Mouse (Mus musculus) kidney, adult 2 months (tissue): ENCODE data around the gene Tenm3. TPM values are rescaled to one million over a fixed set of nuclear protein-coding genes. Genes with fewer than 3 reads are reported as not detected.

Source experiments
- DNase-seq: peaks from one replicate; pipeline ENCODE4 v3.0.0; 2021
- H3K27ac ChIP-seq: fragments of 200-500 bp; 2 replicates; pipeline ENCODE4 v1.5.1; 2012; ENCODE audit warnings: low read depth, low read length, control low read depth, inconsistent platforms; ENCODE audit not compliant: insufficient read depth
- H3K27me3 ChIP-seq: fragments of 200-500 bp; replicated peaks from 2 replicates; pipeline ENCODE4 v1.6.1; 2012; ENCODE audit warnings: mild to moderate bottlenecking, moderate library complexity, low read length, inconsistent platforms; ENCODE audit not compliant: control insufficient read depth, insufficient read depth
- H3K36me3 ChIP-seq: fragments of 200-500 bp; 2 replicates; pipeline ENCODE4 v1.6.1; 2012; ENCODE audit warnings: mild to moderate bottlenecking, moderate library complexity, low read length, inconsistent platforms; ENCODE audit not compliant: control insufficient read depth, insufficient read depth
- H3K4me1 ChIP-seq: fragments of 200-500 bp; 2 replicates; pipeline ENCODE4 v1.6.1; 2011; ENCODE audit warnings: low read length; ENCODE audit not compliant: control insufficient read depth, insufficient read depth
- H3K4me3 ChIP-seq: fragments of 200-500 bp; 2 replicates; pipeline ENCODE4 v1.5.1; 2011; ENCODE audit warnings: mild to moderate bottlenecking, low read depth, low read length, control low read depth; ENCODE audit not compliant: insufficient read depth
- CTCF ChIP-seq: fragments of 200-500 bp; conservative IDR thresholded peaks from 2 replicates; pipeline ENCODE4 v1.5.1; 2011; ENCODE audit warnings: low read depth, mild to moderate bottlenecking, control low read depth, low read length, moderate library complexity, mixed read lengths; ENCODE audit not compliant: insufficient read depth, insufficient read length
- POLR2A ChIP-seq: fragments of 200-500 bp; IDR thresholded peaks from one replicate; pipeline ENCODE4 v1.6.1; 2011; ENCODE audit warnings: low read depth, low read length, control low read depth
- WGBS: fragments of 180-500 bp; shearing (Covaris S2); methylation state at CpG from one replicate; pipeline ENCODE4 v1.1.7; 2018; 5-methylcytosine and 5-hydroxymethylcytosine counted together
- polyA plus RNA-seq: library from polyadenylated mRNA; depleted of rRNA; stranded (reverse); fragments of >200 nt; gene quantifications from 2 replicates; pipeline ENCODE4 v1.2.3, GENCODE M21; 2012

Tenm3 gene
- polyA plus RNA-seq, 1 experiment = 2.0 TPM

- Histone ChIP-seq H3K4me3 (no peak overlapping the region), H3K4me1 (no peaks in the 10 kb centered on the region), H3K27ac (no peak overlapping the region), H3K36me3 (no peaks in the 10 kb centered on the region), H3K27me3 (no peaks in the 10 kb centered on the region)
- no peak for TF ChIP-seq CTCF
- no peak for TF ChIP-seq POLR2A
- 81% methylated on average over 12 of the region's 12 CpGs for WGBS
- no peak for DNase-seq
These were observed 404.3 kb downstream of the Tenm3 start for GRCm38 (mm10) chr8:48439491-48439890.

DNA sequence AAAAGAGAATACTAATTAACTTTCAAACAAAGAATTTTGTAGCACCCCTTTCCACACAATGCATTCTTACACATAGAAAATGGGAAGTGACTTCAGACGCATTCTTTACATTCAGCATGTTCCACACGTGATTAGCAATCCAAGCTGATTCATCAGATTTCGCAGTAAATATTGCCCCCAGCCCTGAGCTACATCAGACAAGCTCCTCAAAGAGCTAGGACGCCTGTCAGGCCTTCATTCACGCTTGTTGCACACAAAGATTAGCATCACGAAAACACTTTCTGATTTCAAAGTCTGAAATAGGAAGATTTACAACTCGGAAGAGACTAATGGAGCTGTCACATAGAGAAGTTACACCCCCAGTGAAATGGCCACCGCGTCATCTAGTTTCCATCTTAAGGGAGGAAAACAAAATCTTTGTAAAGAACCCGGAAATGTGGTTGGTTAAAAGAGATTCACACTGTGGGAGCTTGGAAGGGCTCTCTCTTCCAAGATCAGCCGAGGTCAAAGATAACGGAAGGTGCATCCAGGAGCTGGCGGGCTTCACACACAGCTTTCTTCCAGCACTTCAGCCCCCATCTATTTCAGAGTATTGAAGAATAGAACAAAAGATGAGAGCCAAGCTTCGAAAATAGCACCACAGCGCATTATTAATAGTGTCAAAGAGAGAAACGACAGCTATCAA, 406.1 kb downstream of the Tenm3 start:
- H3K4me1 ChIP-seq = no peaks in the 10 kb centered on the region
- no peaks in the 10 kb centered on the region for H3K27me3 ChIP-seq
- WGBS = 52% methylated on average over 16 of the region's 16 CpGs
- no peaks in the 10 kb centered on the region for H3K36me3 ChIP-seq
- H3K4me3 ChIP-seq = no peak overlapping the region
- DNase-seq = no peak
- no peak for TF ChIP-seq CTCF
- TF ChIP-seq POLR2A = no peak
- H3K27ac ChIP-seq = no peak overlapping the region

- Histone ChIP-seq H3K4me1 (no peaks in the 10 kb centered on the region), H3K27me3 (no peaks in the 10 kb centered on the region), H3K4me3 (no peak overlapping the region), H3K27ac (no peak overlapping the region), H3K36me3 (no peaks in the 10 kb centered on the region)
- TF ChIP-seq POLR2A (no peak), CTCF (no peak)
- DNase-seq = no peak
- 37% methylated on average over 11 of the region's 11 CpGs for WGBS
These were observed 418.6 kb downstream of the Tenm3 start for GRCm38 (mm10) chr8:48425101-48425500.

DNA sequence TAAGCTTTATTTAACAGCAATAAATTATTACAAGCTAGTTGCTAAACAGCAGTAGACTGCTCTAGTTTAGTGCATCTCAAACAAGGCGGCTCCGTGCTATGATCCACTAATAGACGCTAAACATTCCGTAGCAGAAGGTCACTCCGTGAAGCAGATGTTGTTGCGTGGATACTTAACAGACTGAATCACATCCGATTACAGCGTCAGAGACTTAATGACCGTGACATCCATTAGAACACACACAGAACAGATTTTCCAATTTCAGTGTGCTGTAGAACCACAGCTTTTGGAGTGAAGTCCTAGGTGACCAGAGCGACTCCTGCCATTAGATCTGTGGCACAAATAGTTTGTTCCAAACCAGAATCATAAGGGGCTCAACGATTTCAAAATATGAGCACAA, 426.0 kb downstream of the Tenm3 start:
- H3K4me3 ChIP-seq = no peak overlapping the region
- H3K27ac ChIP-seq = no peak overlapping the region
- H3K4me1 ChIP-seq = no peaks in the 10 kb centered on the region
- DNase-seq = no peak
- no peaks in the 10 kb centered on the region for H3K27me3 ChIP-seq
- TF ChIP-seq CTCF (no peak), POLR2A (no peak)
- H3K36me3 ChIP-seq = no peaks in the 10 kb centered on the region
- WGBS = 43% methylated on average over 11 of the region's 11 CpGs

- Histone ChIP-seq H3K4me3 (no peak overlapping the region), H3K36me3 (no peaks in the 10 kb centered on the region), H3K27ac (no peak overlapping the region), H3K27me3 (no peaks in the 10 kb centered on the region), H3K4me1 (no peaks in the 10 kb centered on the region)
- TF ChIP-seq POLR2A (no peak), CTCF (no peak)
- no peak for DNase-seq
- 95% methylated on average over 8 of the region's 8 CpGs for WGBS
These were observed 432.8 kb downstream of the Tenm3 start for GRCm38 (mm10) chr8:48410916-48411315.

DNA sequence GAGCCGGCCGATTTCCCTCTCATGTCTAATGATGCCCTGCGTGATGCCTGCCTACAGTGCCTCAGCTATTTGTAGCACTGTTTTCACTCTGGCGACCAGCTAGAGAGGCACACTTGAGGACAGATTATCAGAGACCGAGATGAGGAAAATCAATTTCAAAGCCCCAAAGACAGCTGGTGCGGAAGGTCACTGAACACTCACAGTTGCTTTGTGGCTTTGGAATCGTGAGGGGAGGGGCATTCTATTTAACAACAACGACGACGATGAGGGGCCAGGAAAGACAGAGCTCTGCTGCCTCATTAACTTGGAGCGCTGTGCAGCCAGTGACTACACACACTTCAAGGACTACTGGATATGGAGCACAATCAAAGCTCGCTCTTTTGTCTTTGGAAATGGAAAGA, 443.2 kb downstream of the Tenm3 start:
- WGBS = 34% methylated on average over 12 of the region's 12 CpGs
- Histone ChIP-seq H3K36me3 (no peaks in the 10 kb centered on the region), H3K4me3 (no peak overlapping the region)

DNA sequence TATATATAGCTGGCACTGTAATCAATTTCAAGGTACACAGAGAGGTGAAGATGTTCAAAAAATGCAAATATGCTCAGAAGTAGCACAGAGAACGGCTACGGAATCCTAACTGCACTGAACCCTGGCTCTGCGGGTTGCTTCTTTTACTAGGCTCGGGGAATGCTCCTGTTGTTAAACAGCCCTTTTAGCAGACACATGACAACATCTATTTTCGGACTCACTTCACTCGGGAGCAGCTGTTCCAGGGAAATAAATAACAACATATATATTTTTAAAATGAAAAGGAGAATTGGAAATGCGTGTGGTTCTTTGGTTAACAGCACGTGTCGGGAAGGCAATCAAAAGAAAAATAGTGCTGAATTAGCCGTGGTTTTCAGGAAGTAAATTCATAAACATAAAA, 457.9 kb downstream of the Tenm3 start:
- DNase-seq = no peak
- H3K27ac ChIP-seq = no peak overlapping the region
- no peaks in the 10 kb centered on the region for H3K27me3 ChIP-seq
- H3K4me3 ChIP-seq = no peak overlapping the region
- WGBS = 77% methylated on average over 10 of the region's 10 CpGs
- no peaks in the 10 kb centered on the region for H3K4me1 ChIP-seq
- TF ChIP-seq CTCF (no peak), POLR2A (no peak)
- no peaks in the 10 kb centered on the region for H3K36me3 ChIP-seq

More for the DNA sequence above, 443.2 kb downstream of the Tenm3 start:
- H3K27me3 ChIP-seq = no peaks in the 10 kb centered on the region
- DNase-seq = no peak
- H3K4me1 ChIP-seq = no peaks in the 10 kb centered on the region
- TF ChIP-seq CTCF = no peak
- no peak overlapping the region for H3K27ac ChIP-seq
